Mouse (Mus musculus): Measurements from ENCODE around the gene Snrpd2.

DNA sequence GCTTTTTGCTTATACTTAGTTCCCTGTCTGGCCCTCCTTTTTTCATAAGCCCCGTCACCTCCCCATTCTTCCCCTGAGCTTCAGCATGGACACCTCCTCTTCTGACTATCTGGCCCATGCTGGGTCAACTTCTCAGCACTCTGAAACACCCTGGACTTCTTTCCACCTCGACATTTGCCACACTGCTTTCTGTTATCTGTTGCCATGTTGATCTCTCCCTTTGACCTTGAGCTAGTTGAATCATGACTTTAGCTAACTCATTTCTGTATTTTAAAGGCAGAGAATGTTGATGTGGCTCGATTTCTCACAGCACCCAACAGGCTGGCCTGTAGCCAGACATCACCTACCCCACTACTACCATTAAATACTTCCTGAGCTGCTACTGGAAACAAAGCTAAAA, 42.1 kb upstream of the Snrpd2 start:
- TF ChIP-seq CTCF (IDR thresholded peaks at IDR 0.05; ENCODE audit: borderline replicate concordance, extremely low read depth, insufficient read depth, insufficient read length) (no peak), POLR2A (IDR thresholded peaks at IDR 0.05; ENCODE audit: borderline replicate concordance, extremely low read depth, insufficient read depth, insufficient read length, poor library complexity, severe bottlenecking) (no peak)

All from brain, embryonic 14.5 days (tissue).